Mouse (Mus musculus) c-Kit-positive CD71-negative TER-119-negative erythroid progenitor cells, embryonic 14.5 days (primary cell): ENCODE data around the gene Tll1.

ENCODE experiments used
- DNase-seq: peaks from one replicate; pipeline ENCODE4 v3.0.0-alpha.2; 2013; ENCODE audit warnings: low read depth

Gene Tll1

DNA sequence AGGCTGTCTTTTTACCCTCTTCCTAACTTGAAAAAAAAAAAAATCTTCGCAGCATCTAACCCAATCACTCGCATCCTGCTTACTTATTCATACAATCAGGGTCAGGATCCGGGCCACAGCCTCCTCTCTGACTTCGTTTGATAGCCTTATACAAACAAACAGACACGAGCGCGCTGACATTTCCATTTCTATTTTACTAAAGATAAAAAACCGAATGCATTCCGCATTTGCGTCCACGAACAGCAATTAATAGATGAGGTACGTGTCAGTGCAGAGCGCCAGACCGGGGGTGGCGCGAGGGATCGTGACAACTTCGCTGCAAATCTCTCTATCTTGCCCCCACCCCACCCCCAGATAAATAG is at the start of gene Tll1:
Tll1 (minus strand) TSS at position 248 of the 362 bp plus-strand sequence.
- DNase-seq, result no peak

- DNase-seq, result no peak
Observed at GRCm38 (mm10) chr8:64238645-64239044, 32.6 kb upstream of the Tll1 start.

- no peak for DNase-seq
Observed at GRCm38 (mm10) chr8:64221600-64221999, 15.5 kb upstream of the Tll1 start.

DNA sequence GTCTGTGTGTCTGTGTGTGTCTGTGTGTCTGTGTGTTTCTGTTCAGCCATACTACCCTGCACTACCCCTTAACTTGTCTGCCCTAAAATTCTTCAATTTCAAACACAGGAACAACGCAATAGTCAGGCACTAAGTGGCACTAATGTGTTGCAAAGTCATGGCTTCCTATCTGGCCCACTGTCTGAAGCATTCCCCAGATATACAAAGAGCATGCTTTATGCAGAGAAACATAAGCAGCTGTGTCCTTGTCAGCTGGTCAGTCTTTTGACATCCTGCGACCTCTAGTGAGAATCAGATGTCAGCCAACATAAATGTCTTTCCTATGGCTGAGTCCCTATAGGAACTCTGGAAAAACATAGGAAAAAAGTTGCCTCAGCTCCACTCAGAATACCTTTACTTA is 11.6 kb upstream of the Tll1 start:
- DNase-seq, result no peak

DNA sequence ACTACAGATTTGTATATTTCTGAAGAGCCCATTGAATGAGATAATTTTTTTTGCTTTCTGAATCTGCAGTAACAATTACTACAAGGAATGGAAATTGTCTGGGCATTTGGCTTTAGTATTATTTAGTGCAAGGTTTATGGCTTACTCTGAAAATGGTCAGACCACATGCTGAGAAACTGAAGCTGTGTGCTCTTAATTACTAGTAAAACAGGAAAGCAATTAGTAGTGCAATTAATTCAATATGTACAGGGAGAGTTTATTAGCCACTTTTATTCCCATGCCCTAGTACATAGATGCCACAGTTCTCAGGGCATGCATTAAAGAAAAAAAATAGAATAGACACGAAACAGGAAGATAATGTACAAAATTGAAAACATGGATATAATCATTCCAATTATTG is 10.2 kb upstream of the Tll1 start:
- no peak for DNase-seq

- no peak for DNase-seq
Observed at GRCm38 (mm10) chr8:64215374-64215773, 9.3 kb upstream of the Tll1 start.

GRCm38 (mm10) chr8:64214906-64215305 is 8.8 kb upstream of the Tll1 start:
- no peak for DNase-seq

- no peak for DNase-seq
Observed at GRCm38 (mm10) chr8:64206411-64206861, 365 bp upstream of the Tll1 start.

GRCm38 (mm10) chr8:64205321-64206023 is 599 bp downstream of the Tll1 start:
- no peak for DNase-seq

DNA sequence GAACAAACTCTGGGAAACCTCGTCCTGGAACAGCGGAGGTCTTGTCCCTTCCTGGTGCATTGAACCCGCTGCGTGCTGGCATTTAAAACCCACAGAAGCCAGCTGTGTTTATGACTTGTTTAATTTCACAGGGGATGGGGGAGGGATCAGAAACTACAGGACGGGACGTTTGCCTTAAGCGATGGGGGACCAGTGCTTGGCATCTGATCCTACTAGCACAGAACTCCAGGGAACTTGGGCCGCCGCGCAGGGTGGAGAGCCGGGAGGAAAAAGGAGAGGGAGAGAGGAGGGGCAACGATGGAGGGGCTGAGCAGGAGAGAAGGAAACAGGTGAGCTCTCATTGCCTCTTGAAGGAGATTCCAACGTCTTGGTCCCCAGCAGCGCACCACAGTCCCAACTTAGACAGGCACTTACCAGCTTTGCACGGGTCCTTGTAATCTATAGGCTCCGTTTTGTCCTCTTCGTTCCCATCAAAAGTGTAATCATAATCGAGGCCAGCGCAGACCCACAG is 1.2 kb downstream of the Tll1 start:
- no peak for DNase-seq

DNA sequence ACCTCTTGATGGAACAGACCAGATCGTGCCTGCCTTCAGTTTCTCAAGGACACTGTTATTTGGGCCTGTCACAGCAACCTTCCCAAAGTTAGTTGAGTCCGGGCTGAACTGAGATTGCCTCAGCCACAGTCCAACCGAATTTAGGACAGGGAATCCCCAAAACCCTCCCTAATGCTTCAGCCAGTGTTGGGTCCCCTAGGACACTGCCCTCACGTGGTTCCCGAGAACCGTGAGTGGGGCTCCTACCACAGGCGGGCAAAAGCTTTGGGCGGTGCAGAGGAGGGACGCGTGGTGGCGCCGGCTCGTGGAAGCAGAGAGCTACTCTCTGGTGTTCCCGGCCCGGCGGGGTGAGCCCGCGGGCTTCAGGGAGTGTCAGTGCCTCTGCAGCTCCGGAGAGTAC is 1.9 kb downstream of the Tll1 start:
- no peak for DNase-seq

DNA sequence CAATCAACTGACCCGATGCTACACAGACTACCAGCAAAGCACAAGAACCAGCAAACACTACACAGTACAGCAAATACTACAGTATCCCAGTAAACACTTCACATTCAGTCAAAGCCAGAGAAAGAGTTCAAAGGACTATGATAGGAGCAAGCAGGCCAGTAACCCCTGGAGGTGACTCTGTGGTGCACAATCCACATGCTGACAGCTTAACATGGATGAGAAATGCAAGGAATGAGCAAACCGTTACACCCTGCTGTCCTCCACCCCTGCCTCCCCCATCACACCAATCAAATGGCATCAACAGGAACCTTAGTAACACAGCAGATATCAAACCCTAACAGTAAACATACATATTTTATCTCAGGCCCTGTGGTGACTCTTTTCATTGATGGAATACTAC is 7.7 kb downstream of the Tll1 start:
- no peak for DNase-seq

DNA sequence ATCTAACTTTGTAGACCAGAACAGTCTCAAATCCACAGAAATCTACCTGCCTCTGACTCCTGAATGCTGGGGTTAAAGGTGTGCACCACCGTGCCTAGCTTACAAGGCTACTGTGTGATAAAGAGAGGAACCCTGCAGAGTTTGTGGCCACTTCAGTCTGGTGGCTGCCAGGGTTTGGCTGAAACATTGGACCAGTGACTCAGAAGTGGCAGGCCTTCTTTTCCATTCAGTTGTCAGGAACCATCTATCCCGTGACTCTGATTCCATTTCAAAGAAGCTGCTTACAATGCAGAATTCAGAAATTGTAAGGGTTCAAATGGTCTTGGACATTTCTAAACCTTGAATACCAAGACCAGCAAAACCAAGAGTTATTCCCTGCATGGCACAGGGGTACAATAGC is 12.7 kb downstream of the Tll1 start:
- DNase-seq, result no peak

DNA sequence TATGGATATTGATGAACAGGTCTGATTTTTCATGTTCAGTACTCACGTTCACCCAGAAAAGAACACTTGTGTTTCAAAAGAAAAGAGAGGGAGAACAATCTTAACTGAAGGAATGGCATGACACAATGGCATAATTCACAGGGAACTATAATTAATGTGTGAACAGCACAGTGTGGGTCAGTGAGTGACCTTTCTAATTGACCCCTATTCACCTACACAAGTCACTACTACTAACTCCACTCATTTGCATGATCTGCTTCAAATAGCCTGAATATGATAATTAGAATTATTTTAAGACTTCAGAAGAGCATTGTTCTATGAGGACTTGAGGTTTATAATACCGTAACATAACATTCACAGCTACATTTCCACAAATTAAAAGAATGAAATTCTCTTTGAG is 18.2 kb downstream of the Tll1 start:
- no peak for DNase-seq

DNA sequence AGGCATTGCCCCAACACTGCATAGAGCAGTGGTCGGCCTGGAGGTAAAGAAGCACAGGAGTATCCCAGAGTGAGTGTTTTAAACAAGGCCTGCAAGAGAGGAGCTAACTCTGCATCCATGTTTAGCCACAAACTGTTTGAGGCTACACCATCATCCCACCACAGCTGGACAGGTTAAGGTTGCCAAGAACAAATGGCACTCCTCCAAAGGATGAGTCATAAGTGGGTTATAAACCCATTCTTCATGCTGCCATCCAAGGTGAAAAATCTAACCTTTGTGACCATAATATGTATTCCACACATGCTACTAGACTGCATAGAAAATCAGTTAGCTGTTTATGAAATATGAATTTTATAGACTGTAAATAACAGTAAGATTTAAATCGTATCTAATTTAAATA is 29.1 kb downstream of the Tll1 start:
- DNase-seq, result no peak

GRCm38 (mm10) chr8:64174916-64175315 is 31.2 kb downstream of the Tll1 start:
- no peak for DNase-seq

GRCm38 (mm10) chr8:64173759-64174158 is 32.3 kb downstream of the Tll1 start:
- no peak for DNase-seq

DNA sequence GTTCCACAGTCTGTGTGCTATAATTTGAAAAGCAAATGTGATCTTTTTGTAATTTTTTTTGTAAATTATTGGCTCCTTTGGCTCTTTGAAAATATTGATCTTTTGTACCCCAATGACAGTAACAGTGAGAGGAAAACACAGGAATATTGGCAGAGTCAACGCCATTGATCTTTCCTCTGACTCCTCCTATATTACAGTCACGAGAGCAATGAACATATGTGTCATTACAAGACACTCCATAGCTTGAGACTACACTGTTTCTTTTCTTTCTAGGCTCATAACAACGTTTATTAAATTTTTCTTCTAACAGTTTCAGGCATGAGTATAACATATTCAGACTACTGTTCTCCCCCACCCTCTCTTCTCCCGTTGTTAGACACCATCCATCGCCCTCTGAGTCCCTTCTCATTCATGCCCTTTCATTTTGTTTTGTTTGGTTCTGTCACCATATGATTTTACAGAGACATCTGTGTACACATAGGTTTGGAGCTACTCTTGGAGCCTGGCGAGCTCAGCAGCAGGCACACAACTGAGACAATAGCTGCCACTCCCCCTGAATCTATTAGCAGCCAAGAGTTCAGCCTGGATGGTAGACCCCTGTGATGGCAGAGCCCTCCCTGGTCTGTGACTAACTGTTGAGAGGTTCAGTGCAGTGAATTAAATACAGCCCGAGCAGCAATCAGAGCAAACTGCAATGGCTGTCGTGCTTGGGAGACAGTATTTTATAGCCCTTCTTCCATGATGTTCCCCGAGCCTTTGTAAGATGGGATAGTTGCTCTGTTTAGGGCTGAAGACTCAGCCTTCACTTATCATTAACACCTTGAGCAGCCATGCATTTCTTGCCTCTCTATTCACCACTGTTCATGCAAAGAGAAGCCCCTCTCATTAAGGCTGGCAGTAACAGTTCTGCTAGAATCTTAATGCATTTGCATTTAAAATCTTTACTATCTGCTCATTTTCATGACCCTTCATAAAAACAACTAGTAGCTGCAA is 52.9 kb downstream of the Tll1 start:
- DNase-seq, result no peak

DNA sequence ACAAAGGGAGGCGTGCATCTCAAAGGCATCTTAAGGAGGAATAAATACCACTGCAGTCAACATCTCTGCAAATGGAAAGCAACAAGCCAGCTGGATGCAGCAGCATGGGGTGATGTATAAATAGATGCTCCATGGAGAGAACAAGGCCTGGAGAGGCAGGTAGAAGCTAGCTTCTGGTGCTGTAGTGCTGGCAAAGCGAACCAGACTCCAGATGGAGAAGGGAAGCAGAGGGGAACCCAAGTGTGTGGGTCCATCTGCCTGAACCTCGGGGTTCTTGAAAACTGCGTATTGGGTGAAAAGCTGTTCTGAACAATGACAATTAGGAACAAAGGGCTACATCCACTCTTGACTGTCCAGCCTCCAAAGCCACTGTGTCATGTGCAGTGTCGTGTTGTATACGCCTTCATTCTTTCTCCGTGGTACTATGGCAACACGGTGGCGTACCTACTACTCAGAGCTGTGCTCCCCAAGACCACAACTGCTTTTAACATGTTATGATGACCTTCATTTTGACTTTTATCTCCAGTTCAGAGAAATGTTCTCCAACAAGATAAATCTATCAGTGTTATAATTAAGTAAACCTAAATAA is 53.8 kb downstream of the Tll1 start:
- DNase-seq, result no peak

- DNase-seq, result no peak
Observed at GRCm38 (mm10) chr8:64136593-64136992, 69.5 kb downstream of the Tll1 start.

- no peak for DNase-seq
Observed at GRCm38 (mm10) chr8:64107190-64107589, 98.9 kb downstream of the Tll1 start.

GRCm38 (mm10) chr8:64073396-64073795 is 132.7 kb downstream of the Tll1 start:
- DNase-seq, result no peak

GRCm38 (mm10) chr8:64059867-64060266 is 146.2 kb downstream of the Tll1 start:
- no peak for DNase-seq
